Mouse (Mus musculus): ENCODE results near the gene Parn. TPM values are rescaled to one million over a fixed set of nuclear protein-coding genes. Genes with fewer than 3 reads are reported as not detected.

The Parn gene
- total and polyA plus RNA-seq, 2 experiments from 2014 or later = 17.2 to 38.1 TPM

DNA sequence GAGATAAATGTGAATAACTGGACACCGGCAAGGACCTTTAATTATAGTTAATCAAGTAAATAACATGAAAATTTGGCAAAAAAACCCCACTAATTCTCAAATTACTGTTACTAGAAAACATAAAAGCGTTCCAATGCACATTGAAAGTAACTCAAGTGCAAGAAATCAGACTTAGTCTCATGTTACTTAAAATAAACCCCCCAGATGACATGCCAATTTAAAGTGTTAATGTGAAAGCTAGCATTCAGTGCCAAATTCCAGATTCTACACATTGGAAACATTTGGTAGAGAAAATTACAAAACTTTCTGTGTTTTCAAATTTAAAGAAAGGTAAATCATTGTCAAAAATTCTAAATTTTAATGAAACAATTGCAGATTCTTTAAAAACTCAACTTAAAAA is 110.2 kb downstream of the Parn start:
- Histone ChIP-seq H3K4me3 (ENCODE audit: low read depth, low read length) (no peak overlapping the region), H3K9ac (no peak overlapping the region), H3K4me2 (ENCODE audit: low read depth) (no peak overlapping the region), H3K27ac (ENCODE audit: low read depth, low read length) (no peak overlapping the region), H3K9me3 (ENCODE audit: low read length) (no peaks in the 10 kb centered on the region), H3K36me3 (ENCODE audit: insufficient read depth) (no peaks in the 10 kb centered on the region), H3K4me1 (ENCODE audit: insufficient read depth) (no peaks in the 10 kb centered on the region), H3K27me3 (ENCODE audit: insufficient read depth, low read length) (no peaks in the 10 kb centered on the region)
- TF ChIP-seq CTCF (IDR thresholded peaks at IDR 0.05; ENCODE audit: low read depth) = no peak
- 28% methylated on average over 2 of the region's 2 CpGs for WGBS
- ATAC-seq (no peak), DNase-seq (no peak)

DNA sequence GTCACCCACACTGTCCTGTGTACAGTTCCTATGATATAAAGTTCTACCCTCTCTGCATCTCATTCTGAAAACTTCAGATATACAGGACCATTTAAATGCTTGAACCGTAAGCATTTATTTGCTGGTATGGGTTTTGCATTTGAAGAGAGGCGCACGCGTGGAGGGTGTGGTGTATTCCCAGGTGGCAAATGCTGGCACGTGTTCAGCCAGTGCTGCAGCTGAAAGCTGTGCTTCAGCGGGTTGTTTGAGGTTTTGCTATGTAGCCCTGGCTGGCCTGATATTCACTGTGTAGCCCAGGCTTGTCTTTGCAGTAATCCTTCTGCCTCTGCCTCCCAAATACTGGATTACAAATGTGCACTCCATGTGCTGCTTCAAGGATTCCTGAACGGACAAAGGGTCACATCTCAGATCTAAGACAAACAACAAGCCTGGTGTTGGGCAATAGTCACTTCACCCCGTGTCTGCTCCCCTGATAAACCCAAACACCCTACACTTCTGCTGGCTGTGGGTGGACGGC is 111.0 kb downstream of the Parn start:
- 68% methylated on average over 9 of the region's 9 CpGs for WGBS

DNA sequence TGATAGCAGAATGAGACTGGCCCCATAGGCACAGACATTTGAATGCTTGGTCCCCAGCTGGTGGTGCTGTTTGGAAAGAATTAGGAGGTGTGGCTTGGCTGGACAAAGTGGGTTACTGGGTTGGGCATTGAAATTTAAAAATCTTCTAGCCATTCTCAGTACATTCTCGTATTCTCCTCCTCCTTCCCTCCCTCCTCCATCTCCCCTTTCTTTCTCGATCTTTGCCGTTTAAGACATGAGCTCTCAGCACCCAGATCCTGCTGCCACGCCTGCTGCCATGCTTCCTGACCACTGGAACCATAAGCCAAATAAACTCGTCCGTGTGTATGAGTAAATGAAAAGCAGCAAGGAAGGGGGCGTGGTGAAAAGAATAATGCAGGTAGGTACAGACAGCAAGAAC is 111.5 kb downstream of the Parn start:
- no peaks in the 10 kb centered on the region for H3K4me1 ChIP-seq (ENCODE audit: insufficient read depth)
- no peaks in the 10 kb centered on the region for H3K27me3 ChIP-seq (ENCODE audit: insufficient read depth, low read length)
- WGBS = 89% methylated on average over 7 of the region's 7 CpGs
- no peaks in the 10 kb centered on the region for H3K9me3 ChIP-seq (ENCODE audit: low read length)
- ATAC-seq = no peak
- no peaks in the 10 kb centered on the region for H3K36me3 ChIP-seq (ENCODE audit: insufficient read depth)
- no peak overlapping the region for H3K4me2 ChIP-seq (ENCODE audit: low read depth)
- no peak overlapping the region for H3K27ac ChIP-seq (ENCODE audit: low read depth, low read length)
- H3K9ac ChIP-seq = no peak overlapping the region
- no peak overlapping the region for H3K4me3 ChIP-seq (ENCODE audit: low read depth, low read length)
- TF ChIP-seq CTCF (IDR thresholded peaks at IDR 0.05; ENCODE audit: low read depth) = no peak
- DNase-seq = no peak

More for the DNA sequence above, 111.0 kb downstream of the Parn start:
- DNase-seq (no peak), ATAC-seq (no peak)
- TF ChIP-seq CTCF (IDR thresholded peaks at IDR 0.05; ENCODE audit: low read depth) = no peak
- Histone ChIP-seq H3K27ac (ENCODE audit: low read depth, low read length) (no peak overlapping the region), H3K9ac (no peak overlapping the region), H3K9me3 (ENCODE audit: low read length) (no peaks in the 10 kb centered on the region), H3K4me3 (ENCODE audit: low read depth, low read length) (no peak overlapping the region), H3K36me3 (ENCODE audit: insufficient read depth) (no peaks in the 10 kb centered on the region), H3K4me1 (ENCODE audit: insufficient read depth) (no peaks in the 10 kb centered on the region), H3K27me3 (ENCODE audit: insufficient read depth, low read length) (no peaks in the 10 kb centered on the region), H3K4me2 (ENCODE audit: low read depth) (no peak overlapping the region)

DNA sequence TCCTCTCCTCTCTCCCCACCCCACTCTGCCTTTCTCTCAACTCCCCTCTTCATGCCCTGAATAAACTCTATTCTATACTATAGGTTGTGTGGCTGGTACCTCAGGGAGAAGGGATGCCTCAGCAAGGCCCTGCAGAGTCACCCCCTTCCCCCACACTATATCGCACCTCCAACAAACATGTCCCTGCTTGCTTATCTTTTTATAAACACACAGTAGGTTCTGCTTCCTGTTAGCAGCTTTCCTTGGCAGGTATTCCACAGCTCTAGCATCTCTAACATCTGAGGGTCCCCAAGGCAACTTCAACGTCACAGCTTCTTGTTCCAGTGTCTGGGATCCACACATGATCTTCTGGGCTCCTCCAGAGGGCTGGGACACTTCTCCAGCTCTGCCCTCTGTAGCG is 117.3 kb downstream of the Parn start:
- TF ChIP-seq CTCF (IDR thresholded peaks at IDR 0.05; ENCODE audit: low read depth) = no peak
- Histone ChIP-seq H3K4me2 (ENCODE audit: low read depth) (no peak overlapping the region), H3K4me1 (ENCODE audit: insufficient read depth) (no peaks in the 10 kb centered on the region), H3K27me3 (ENCODE audit: insufficient read depth, low read length) (no peaks in the 10 kb centered on the region), H3K27ac (ENCODE audit: low read depth, low read length) (no peak overlapping the region), H3K9ac (no peak overlapping the region), H3K4me3 (ENCODE audit: low read depth, low read length) (no peak overlapping the region), H3K36me3 (ENCODE audit: insufficient read depth) (no peaks in the 10 kb centered on the region; the same call in 1 of the 2 replicates), H3K9me3 (ENCODE audit: low read length) (no peaks in the 10 kb centered on the region)
- no peak for DNase-seq
- 100% methylated on average over 3 of the region's 3 CpGs for WGBS
- ATAC-seq = no peak

DNA sequence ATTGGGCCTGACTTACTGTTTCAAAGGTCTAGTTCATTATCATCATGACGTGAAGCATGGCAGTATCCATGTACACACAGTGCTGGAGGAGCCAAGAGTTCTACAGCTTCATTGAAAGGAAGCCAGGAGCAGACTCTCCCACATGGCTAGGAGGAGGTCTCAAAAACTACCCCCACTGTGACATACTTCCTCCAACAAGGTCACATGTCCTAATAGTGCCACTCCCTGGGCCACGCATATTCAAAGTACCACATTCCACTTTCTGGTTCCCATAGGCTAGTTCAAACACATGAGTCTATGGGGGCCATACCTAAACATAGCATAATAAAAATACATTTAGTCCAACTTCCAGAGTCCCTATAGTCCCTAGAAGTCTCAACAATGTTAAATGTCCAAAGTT is 118.0 kb downstream of the Parn start:
- no peak for ATAC-seq
- TF ChIP-seq CTCF (IDR thresholded peaks at IDR 0.05; ENCODE audit: low read depth) = no peak
- 84% methylated on average over 2 of the region's 2 CpGs for WGBS

DNA sequence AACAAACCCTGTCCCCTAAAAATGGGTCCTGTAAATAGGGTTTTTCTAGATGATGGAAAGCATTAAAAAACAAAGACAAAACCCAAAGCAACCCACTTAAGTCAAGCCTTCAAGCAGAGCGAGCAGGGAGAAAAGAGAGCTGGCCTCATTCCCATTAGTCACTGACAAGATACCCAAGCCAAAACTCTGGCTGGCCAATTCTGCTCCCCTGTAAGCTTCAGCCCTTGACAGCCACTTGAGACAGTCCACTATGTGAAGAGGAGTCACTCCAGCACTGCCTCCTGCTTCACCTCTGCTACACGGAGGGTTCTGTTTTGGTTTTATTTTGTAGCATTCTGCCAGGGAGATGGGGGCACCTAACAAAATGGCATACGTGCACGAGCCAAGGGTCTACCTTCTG is 126.2 kb downstream of the Parn start:
- DNase-seq (no peak), ATAC-seq (no peak)
- no peak overlapping the region for H3K4me2 ChIP-seq (ENCODE audit: low read depth)
- TF ChIP-seq CTCF (IDR thresholded peaks at IDR 0.05; ENCODE audit: low read depth) = no peak
- 61% methylated on average over 4 of the region's 4 CpGs for WGBS
- no peak overlapping the region for H3K9ac ChIP-seq
- no peaks in the 10 kb centered on the region for H3K4me1 ChIP-seq (ENCODE audit: insufficient read depth)
- H3K27ac ChIP-seq (ENCODE audit: low read depth, low read length) = no peak overlapping the region
- no peaks in the 10 kb centered on the region for H3K9me3 ChIP-seq (ENCODE audit: low read length)
- no peak overlapping the region for H3K4me3 ChIP-seq (ENCODE audit: low read depth, low read length)
- peaks cover 5% of the 10 kb centered on the region; the same call in 1 of the 2 replicates for H3K36me3 ChIP-seq (ENCODE audit: insufficient read depth)
- no peaks in the 10 kb centered on the region for H3K27me3 ChIP-seq (ENCODE audit: insufficient read depth, low read length)

More for the DNA sequence above, 118.0 kb downstream of the Parn start:
- DNase-seq = no peak
- H3K9ac ChIP-seq = no peak overlapping the region
- H3K27me3 ChIP-seq (ENCODE audit: insufficient read depth, low read length) = no peaks in the 10 kb centered on the region
- H3K4me2 ChIP-seq (ENCODE audit: low read depth) = no peak overlapping the region
- no peaks in the 10 kb centered on the region for H3K4me1 ChIP-seq (ENCODE audit: insufficient read depth)
- H3K4me3 ChIP-seq (ENCODE audit: low read depth, low read length) = no peak overlapping the region
- no peak overlapping the region for H3K27ac ChIP-seq (ENCODE audit: low read depth, low read length)
- H3K36me3 ChIP-seq (ENCODE audit: insufficient read depth) = no peaks in the 10 kb centered on the region; the same call in 1 of the 2 replicates
- H3K9me3 ChIP-seq (ENCODE audit: low read length) = no peaks in the 10 kb centered on the region

DNA sequence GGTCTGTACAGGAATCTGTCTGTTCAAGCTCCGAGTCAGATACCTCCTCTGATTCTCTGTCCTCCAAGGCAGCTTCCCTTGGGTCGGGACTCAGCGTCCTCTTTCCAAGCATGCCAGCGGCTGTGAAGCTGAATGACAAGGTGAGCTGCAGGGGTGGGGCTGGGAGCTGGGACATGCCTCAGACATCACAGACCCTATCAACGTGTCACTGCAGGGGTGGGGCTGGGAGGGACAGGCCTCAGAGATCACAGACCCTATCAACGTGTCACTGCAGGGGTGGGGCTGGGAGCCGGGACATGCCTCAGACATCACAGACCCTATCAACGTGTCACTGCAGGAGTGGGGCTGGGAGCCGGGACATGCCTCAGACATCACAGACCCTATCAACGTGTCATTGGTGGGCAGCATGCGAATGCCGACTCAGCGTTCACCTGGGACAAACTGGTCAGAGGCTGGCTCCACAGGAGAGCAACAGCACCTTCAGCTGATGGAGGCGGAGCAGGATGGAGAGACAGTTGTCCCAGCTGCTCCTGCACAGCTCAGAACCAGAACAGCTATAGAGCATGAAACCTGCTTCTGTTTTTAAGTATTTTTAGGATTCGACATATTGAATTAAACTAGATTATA is 126.7 kb downstream of the Parn start:
- no peak overlapping the region for H3K9ac ChIP-seq
- no peak for TF ChIP-seq CTCF (IDR thresholded peaks at IDR 0.05; ENCODE audit: low read depth)
- no peaks in the 10 kb centered on the region for H3K9me3 ChIP-seq (ENCODE audit: low read length)
- no peaks in the 10 kb centered on the region for H3K27me3 ChIP-seq (ENCODE audit: insufficient read depth, low read length)
- H3K27ac ChIP-seq (ENCODE audit: low read depth, low read length) = no peak overlapping the region
- H3K4me3 ChIP-seq (ENCODE audit: low read depth, low read length) = no peak overlapping the region
- DNase-seq = no peak
- WGBS = 88% methylated on average over 15 of the region's 15 CpGs
- H3K36me3 ChIP-seq (ENCODE audit: insufficient read depth) = peaks cover 5% of the 10 kb centered on the region; the same call in 1 of the 2 replicates
- H3K4me2 ChIP-seq (ENCODE audit: low read depth) = no peak overlapping the region
- H3K4me1 ChIP-seq (ENCODE audit: insufficient read depth) = no peaks in the 10 kb centered on the region
- no peak for ATAC-seq
